Mouse (Mus musculus) E14TG2a.4 (cell line): ENCODE results near the gene Arvcf.

Experiments used
- CTCF ChIP-seq: conservative IDR thresholded peaks from 2 replicates; pipeline ENCODE4 v1.5.1; 2014; ENCODE audit warnings: low read length
- NANOG ChIP-seq: IDR thresholded peaks from 2 replicates; pipeline ENCODE4 v1.6.1; 2014; ENCODE audit warnings: borderline replicate concordance, low read length, mixed read lengths
- POU5F1 ChIP-seq: IDR thresholded peaks from 2 replicates; pipeline ENCODE4 v1.6.1; 2014; ENCODE audit warnings: low read length, borderline replicate concordance

- TF ChIP-seq CTCF (no peak), NANOG (no peak), POU5F1 (no peak)
Observed at GRCm38 (mm10) chr16:18386451-18386850, 38.5 kb downstream of the Arvcf start.
